Mouse (Mus musculus) lung, postnatal 10 days (tissue): ENCODE measurements around the gene B230118H07Rik.

Source experiments
- DNase-seq: peaks from one replicate; pipeline ENCODE4 v3.0.0; 2021

Gene B230118H07Rik

DNA sequence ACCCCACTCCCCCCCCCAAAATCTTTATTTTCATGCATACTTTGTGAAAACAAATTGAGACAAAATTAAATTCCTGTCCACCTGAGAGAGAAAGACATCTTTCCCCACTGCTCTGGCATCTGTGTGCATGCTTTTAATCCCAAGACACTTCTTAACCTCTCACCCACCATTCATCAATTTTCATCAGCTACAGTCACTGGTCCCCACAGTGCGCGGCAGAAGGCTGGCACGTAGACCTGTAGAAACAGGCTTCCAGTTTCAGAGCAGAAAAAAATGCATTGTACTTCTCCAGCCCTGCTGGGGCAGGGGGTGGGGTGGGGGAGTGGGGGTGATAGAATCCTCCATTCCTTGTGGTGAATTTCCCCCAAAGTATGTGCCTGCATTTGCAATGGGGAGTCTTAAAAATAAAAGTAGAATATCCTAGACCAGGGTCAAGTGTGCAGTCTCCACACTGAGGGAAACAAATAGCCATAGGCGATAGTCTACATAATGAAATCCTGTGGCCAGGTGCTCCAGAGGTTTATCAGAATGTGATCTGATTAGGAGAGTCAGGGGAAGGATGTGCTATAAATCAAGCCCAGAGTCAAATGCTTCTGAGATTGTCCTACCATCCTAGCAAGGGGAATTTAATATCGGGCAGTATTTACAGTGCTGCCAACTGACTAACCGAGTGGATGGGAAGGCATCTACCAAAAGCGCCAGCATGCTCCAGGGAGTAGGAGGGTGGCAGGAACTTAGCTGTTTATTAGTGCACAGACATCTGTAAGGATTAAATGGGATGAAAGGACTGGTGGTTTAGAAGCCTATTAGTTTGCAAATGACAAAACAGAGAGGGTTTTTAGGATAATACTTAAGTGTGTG, 10.1 kb downstream of the B230118H07Rik start:
- DNase-seq, result no peak

DNA sequence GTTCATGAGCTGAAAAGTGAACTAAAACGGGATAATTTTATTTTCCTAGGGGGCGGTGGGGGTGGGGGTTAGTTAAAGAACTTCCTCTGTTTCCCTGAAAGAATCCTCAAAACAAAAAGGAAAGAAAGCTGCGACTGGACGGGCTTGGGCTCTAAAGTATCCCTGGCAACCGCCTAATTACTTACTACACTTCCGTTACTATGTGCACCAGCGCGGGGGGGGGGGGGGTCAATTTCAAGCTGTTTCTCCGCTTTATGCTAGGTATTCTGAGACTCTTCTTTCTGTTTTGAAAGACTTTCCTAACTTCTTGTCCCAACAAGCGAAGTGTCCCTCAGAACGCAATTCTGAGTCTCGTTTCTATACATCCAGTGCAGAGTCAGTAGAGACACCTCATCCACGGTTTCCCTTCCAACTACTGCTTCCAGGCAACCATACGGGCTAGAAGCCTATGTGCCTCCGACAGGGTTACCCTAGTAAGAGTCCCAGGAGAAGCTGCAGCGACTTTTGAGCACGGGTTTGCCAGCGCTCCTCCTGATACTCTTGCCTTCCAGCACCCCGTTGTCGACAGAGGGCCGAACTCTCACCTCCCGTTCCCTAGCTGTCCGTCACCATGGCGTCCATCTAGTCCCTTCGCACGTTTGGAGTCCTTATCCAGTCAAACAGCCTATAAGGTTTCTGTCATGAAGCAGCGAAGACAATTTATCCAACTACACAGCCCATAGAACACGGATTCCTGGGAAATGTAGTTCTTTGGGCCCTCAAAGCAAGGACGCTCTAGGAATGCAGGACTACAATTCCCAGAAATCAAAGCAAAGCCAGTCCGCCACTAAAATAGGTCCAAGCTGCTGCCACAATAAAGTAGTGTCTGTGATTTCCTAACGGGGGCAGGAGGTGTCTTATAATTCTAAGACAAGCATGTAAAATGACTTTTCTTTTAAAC, 20.8 kb downstream of the B230118H07Rik start:
- DNase-seq, result peak; percentile 93

DNA sequence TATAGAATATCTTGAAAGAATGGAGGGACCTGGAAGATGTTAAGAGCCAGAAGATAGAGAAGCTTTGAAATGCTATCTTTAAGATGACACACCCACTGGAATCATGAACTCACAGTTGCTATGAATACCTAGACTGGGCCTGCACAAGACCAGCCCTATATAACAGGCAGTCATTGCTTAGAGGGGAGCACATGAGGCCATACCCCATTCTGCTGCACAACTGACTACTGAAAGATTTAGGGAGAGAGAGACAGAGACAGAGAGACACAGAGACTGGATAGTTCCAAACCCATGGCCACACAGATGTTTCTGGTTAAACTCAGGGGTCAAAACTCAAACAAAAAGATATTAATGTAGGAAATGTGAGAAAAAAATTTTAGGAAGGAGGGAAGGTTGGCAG, 22.1 kb downstream of the B230118H07Rik start:
- no peak for DNase-seq

DNA sequence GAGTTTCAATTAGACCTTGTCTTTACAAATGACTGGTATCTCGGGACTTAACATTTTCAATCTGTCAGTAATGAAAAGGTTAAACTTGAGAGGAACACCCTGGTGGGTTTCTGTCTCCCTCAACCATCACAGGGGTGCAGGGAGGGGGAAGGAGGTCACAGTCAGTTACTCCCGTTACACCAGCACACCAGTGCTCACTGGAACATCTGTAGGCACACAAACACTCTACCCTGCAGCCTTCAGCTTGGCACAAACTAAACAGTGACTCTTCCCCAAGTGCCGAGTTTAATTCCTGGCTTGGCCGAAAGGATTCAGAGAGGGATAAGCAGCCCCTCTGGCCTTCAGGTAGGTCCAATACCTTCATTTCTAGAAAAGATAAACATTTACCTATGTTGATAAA, 24.8 kb downstream of the B230118H07Rik start, which contains the start of gene Rag2:
Gene Rag2 (plus strand): TSS at position 193 of the 400 bp plus-strand sequence.
- no peak for DNase-seq

DNA sequence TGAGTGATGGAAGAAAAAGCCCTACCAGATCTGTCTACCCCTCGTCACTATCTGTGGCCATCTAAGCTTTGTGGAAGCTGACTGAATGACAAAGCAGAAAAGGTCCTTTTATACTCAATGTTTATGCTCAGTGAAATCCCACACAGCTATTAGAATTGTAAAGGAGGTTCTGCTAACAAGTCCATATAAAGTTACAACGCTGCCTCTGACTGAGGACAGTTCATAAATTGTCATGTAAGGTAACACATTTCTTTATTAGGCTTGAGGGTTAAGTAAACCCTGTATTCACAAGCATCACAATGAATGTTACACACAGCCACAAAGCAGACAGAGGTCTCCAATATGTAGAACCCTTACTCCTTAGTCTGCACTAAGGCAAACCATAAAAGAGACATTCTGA, 25.3 kb downstream of the B230118H07Rik start:
- no peak for DNase-seq

DNA sequence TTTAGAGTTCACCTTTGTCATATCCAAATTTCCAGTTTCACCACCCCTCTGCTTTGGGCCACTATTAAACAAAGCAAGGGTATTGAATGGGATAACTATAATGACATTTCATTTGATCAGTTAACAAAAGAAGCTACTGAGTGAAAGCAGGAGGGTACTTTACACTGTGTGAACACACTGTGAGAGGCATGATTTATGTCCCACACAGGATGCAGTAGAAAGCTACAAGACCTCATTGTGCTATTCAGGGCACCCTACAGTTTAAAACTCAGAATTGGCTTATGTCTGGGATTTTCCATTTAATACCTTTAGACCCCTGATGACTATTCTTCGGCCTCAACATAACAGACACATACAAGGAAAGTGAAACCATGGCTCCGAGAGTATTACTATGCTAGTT, 26.3 kb downstream of the B230118H07Rik start:
- DNase-seq, result no peak

DNA sequence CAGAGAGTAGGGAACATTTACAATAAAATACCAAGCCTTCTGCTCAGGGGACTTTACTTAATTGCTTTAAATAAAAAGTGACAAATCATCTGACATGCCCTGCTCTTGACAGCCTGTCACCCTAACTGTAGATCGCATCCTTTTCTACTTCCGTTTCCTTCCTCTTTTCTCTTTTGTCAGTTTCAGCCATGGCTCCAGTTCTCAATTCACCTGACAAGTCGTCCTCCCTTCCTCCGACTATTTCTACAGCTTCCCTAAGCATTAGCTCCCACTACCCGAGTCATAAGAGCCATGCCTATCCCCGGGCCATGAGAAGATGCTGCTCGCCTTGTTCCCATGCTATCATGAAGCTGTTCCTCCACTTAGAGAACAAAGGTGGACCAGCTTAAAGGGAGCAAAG, 27.7 kb downstream of the B230118H07Rik start:
- no peak for DNase-seq

DNA sequence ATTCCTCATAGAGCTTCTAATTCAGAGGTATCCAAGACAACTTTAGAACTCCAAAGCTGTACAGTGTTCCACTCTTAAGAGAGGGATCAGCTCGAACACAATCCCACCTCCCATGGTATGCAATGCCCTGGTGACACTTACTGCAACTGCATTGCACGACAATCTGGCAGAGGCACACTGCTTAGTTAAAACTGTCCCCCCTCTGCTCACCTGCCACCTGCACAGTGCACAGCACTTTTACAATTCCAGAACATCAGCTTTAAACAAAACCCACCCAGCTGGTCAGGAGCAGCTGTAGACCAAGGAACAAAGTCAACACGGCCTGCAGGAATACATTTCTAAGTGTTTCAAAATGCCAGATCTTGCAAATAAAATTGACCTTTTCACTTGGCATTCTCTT, 28.4 kb downstream of the B230118H07Rik start:
- DNase-seq, result no peak

DNA sequence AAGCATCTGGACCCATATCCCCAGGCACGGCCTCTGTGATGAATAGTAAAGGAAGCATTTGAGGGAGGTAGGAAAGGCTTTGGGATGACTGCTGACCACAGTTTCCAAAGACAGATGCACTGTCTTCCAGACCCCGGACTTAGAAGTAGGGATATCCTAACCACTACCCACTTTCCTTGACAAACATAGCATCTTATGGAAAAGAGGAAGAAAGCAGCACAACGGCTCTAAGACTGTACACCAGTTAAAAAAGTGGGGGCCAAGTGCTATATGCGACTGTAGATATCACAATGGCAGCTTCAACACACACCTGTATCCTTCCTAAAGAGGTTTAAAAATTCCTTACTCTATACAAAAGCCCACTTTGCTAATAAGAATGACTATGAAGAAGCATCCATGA, 31.0 kb downstream of the B230118H07Rik start:
- DNase-seq, result no peak

DNA sequence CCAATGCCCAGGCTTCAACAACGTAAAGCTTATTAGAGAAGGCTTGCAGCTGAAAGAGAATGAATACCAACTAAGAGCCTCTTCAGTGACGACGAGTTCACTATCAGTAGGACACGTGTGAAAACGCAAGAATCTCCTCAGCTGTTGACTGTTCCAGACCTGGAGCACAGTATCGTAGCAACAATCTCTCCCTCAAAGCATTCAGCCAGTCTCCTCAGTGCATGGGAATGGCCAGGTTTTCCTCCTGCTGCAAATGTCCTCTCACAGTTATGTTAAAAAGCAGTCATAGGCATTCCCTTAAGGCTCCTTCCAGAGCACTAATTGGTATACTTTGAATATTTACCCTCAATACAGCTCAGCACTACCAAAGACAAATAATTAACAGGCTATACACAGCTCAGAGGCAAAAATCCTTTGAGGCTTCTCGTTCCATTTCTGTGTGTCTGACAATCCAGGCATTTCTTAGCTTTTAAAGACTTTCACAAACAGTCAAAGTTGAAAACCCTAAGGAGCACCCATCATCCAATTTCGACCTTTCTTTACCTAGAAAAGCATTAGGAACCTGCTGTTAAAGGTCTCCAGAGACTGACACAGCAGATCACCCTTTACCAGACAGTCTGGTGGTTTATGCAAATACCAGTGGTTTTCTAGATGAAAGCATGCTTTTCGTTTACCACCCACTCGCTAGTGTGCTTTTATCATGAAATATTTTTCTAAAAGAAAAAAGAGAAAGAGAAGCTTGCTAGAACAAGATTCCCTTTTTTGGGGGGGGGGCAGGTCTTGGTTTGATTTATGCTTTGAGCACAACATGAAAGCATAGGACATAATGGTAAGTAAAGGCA, 33.6 kb downstream of the B230118H07Rik start:
- no peak for DNase-seq

DNA sequence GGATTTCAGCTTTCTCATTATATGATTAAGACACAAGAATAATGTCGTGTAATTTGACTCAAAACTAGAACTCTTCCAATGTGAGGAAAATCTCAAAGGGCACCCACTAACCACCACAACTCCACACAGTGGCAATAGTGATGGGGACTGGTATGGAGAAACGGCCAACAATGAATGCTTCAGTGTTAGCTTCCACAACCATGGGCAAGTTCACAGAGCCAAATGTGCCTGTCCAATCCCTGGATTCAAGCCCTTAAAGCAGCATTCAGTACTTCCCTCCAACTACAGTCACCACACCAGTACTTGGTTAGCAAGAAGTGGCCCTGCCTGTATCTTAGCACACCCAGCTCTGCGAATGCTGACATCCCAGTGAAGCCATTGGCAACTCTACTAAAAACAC, 38.5 kb downstream of the B230118H07Rik start:
- no peak for DNase-seq

DNA sequence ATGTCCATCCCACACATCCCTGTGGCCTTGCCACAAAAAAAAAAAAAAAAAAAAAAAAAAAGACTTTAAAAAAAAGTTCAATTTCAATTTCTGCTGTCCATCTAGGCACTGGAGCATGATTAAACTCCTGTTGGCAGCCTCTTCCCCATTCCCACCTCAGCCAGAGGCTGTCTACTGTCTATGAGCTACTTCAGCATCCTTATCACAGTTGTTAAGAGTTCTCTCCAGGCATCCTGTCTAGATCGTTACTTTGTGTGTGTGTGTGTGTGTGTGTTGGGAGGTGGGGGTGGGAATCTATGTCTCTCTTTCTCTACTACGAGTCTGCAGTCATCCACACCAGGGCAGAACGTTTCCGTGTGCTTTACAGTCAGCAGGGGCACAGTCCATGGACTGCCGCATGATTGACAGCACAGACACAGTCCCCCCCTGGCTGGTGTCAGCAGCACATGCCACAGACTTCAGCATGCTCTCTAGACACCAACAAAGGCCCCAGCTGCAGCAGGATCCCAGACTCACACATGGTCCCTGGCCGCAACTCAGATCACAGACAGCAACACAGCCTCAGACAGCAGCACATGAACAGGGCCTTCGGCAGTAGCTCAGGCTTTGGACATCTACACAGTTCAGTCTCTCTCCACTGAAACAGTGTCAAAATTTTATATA, 41.0 kb downstream of the B230118H07Rik start:
- no peak for DNase-seq

DNA sequence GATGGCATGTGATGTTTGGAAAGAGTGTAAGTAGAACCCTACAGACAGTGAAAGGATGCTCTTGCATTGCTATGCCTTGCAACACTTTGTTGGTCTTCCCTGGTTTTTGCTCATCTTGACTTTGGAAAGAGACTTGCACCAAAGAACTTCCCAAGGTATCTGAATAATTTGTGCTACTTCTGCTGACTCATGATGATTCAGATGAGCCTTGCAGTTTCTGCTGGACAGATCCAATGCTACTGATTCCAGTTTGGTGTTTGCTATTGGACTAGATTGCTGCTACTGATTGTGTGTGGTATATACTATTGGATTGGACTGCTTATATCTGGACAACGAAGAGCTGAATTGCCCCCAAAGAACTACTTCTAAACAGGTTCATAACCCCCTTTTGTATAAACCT, 46.2 kb downstream of the B230118H07Rik start:
- no peak for DNase-seq

DNA sequence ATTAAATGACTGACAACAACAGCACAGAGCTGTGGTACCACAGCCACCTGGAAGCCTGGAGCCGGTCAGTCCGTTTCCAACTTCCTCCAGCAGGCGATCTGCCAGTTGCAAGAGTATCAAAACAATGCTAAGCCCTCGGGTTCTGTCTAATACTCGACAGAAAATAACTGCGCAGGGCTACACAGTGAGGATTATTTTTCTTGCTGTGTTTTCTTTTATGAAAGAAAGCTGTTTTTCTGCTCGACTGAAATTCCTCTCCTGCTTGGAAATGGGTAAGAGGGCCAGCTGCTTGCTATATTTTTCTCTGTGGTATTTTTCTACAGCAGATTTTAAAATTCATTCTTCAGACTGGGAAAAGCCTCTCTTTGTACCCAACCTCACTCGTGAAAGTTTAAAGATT, 48.6 kb downstream of the B230118H07Rik start:
- DNase-seq, result peak; percentile 37

DNA sequence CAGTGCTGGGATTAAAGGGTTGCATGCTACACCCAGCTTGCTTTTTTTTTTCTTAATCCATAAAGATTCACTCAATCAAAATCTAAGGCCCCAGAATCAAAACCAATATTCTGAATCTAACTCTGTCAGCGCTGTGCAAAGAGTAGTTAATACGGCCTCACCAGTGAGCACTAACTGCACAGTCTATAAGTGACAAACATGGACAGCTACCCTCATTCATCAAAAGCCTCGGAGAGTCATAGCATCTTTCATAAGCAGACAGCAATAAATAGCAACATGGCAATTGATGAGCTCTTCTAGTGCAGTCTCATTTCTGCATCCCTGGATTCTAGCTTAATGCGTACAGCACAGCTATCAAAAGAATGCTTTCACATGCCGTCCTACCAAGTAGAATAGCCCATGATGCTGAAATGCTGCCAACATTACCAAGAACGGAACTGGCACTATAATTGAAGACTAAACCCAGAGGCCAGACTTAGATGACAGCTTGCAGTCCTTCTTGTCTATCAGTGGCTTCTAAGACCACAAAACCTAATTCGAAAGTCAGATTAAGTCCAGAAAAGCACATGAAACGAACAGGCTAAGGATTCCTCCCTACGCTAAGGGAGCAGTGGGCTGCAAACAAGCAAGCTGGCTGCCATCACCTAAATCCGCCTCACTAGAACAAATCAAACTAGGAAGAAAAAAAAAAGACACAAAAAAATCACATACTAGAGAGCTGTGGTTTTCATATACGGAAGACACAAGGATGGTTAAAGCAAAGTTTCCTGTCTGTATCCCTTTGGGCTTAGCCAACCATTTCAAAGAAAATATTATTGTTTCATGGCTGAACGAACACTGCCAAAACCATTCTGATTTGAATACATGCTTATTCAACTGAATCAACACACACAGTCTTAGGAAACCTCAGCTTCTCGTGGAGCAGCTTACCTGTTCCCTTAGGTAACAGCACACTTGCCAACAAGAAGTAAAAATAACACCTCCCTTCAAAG, 50.8 kb downstream of the B230118H07Rik start:
- DNase-seq, result no peak

DNA sequence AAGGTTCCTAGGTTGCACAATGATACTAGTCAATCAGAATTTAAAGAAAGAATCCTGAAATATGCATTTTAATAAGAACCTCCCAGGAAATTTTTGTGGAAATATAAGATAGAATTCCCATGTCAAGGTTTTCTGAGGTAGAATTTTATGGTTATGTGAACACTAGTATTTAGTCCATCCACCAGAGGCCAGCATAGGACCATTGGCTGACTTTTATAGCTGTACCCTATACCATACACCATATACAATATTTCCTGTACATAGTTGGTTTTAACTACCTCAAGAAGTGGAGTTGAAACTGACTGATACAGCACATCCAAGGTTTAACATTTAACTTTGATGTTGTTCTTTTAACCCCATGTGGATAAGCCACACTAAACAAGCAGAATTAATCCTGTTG, 52.1 kb downstream of the B230118H07Rik start:
- DNase-seq, result no peak

DNA sequence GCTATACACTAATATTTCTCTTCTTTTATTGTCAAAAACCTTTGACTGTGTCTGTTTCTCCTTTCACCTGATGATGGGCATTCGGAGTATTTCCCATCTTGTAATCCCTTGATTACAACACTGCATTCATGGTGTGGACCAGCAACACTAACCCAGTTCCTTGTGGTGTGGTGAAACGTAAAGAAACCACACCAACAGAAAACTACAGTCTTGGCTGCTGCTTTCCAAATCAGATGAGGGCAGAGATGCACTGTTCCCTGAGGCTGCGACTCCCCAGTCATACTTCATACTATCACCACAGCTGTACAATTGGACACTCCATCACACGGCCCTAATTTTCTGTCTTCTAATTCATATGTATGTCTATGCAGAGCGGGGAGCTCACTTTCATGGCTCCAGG, 54.7 kb downstream of the B230118H07Rik start:
- DNase-seq, result no peak

DNA sequence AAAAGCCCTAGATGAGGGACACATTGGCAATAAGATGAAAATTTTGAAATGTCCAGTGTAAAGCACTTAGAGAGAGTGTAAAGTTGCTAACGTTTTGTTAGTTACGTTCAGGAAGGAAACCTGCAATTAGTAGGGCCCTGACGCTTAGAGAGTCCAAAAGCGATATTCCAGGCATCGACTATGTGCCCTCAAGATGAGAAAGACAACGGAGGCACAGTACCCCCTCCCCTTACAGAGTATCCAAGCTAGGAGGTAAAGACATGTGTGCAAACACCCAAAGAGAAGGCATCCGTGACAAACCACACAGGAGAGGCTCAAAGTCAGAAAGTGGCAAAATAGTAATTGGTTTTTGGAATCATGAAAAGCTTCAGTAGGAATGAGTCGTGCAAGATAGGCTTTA, 56.4 kb downstream of the B230118H07Rik start:
- DNase-seq, result no peak

DNA sequence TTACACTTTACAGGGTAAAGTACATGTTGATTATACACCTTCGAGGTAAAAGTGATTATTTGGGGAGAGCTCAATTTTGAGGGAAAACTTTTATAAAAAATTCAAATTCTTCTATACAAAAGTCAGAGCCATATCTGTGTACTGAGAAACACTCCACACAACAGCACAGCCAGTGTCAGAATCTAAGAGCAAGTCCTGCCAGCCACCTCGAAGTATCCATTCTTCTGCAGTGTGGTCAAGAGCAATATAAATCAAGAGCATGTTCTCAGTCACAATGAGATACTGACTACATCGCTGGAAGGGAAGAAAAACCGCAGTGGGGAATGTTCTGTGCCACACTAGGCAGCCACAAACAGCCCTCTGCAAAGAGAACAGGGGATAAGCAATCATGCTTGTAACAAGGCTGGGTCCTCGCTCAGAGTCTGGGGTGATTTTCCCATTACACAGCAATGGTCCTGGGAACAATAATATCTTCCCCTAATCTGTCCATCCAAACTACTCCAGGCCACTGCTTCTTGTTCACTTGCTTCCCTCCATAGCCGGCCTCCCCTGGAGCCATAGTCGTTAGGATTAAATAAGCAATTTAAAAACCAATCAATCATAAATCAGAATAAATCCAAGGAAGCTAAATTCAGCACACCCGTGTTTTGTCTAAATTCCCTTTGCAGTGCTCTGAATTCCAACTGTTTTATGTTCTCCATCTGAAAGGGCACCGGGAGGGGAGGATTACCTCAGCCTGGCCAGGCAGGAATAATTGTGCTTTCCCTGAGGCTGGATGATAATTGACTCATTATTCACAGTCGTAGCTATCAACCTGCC, 57.1 kb downstream of the B230118H07Rik start:
- no peak for DNase-seq

DNA sequence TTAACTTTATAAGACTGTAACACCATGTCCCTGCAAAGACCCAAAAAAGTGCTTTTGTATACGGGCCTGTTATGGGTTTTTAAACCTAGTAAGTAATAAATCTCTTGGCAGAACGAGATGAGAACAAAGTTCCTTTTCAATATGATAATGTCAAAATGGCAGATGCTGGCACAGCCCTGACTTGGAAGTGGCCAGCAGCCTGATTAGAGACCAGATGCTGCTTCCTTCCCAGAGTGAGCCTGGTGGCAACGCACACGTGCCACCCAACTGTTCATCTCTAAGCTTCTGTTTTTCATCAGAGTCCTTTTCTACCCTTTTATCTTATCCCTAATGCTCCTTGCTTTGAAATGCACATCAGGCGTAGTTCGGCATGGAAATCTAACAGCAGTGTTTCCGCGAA, 58.0 kb downstream of the B230118H07Rik start:
- DNase-seq, result no peak
